Mouse (Mus musculus) limb, embryonic 10.5 days (tissue): ENCODE measurements around the gene Maml2. TPM values are rescaled to one million over a fixed set of nuclear protein-coding genes. Genes with fewer than 3 reads are reported as not detected.
A peak's percentile ranks its signal among the peaks of the same experiment; 100 is the strongest.

ENCODE experiments used
- DNase-seq: peaks from one replicate; pipeline ENCODE4 v3.0.0-alpha.2; 2017; ENCODE audit warnings: low spot score
- H3K27ac ChIP-seq: fragments of 300-500 bp; sonication (generic); 2 replicates; pipeline ENCODE4 v1.5.1; 2016; ENCODE audit warnings: mild to moderate bottlenecking
- H3K27me3 ChIP-seq: fragments of 300-500 bp; sonication (generic); 2 replicates; pipeline ENCODE4 v1.6.1; 2016; ENCODE audit warnings: low read depth, mild to moderate bottlenecking; ENCODE audit not compliant: poor library complexity, severe bottlenecking
- H3K36me3 ChIP-seq: fragments of 300-500 bp; sonication (generic); 2 replicates; pipeline ENCODE4 v1.6.1; 2016; ENCODE audit warnings: mild to moderate bottlenecking, moderate library complexity
- H3K4me1 ChIP-seq: fragments of 300-500 bp; sonication (generic); 2 replicates; pipeline ENCODE4 v1.6.1; 2016
- H3K4me3 ChIP-seq: fragments of 300-500 bp; sonication (generic); 2 replicates; pipeline ENCODE4 v1.5.1; 2016; ENCODE audit warnings: mild to moderate bottlenecking, moderate library complexity
- H3K9me3 ChIP-seq: fragments of 300-500 bp; sonication (generic); replicated peaks from 2 replicates; pipeline ENCODE4 v1.6.1; 2016; ENCODE audit warnings: mild to moderate bottlenecking
- WGBS: fragments of 180-500 bp; shearing (Covaris S2); methylation state at CpG from one replicate; pipeline ENCODE4 v1.1.7; 2016; 5-methylcytosine and 5-hydroxymethylcytosine counted together
- polyA plus RNA-seq: library from polyadenylated mRNA; unstranded; fragments of >200 nt; fragmentation: Nextera tagmentation; extraction: Ambion mirVana; gene quantifications from 2 replicates; pipeline ENCODE4 v1.2.1, GENCODE M21; 2016

The Maml2 gene
- polyA plus RNA-seq, 1 experiment from 2014 or later, result 8.0 TPM

DNA sequence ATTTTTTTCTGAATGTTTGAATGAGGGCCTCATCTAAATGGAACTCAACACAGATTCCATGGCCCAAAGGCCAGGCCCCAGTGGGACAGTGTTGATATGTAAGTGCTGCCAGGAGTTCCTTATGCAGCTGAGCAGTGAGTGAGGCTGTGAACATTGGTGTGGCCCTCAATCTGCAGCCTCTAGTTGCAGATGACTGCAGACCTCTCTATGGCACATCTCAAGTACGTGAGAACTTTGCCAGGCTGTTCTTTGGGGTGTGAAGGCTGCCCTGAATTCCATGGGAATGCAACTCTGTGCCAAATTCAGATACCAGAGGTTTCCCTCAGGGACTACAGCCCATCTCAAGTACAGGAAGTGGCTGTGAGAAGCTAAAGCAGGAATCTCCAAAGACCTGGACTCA lies 335.6 kb downstream of the Maml2 start:
- no peaks in the 10 kb centered on the region for H3K4me1 ChIP-seq
- DNase-seq, result no peak
- no peaks in the 10 kb centered on the region for H3K27me3 ChIP-seq
- no peak overlapping the region for H3K27ac ChIP-seq
- no peak overlapping the region for H3K4me3 ChIP-seq
- no peaks in the 10 kb centered on the region for H3K9me3 ChIP-seq
- no peaks in the 10 kb centered on the region for H3K36me3 ChIP-seq
- 94% methylated on average over 1 of the region's 1 CpGs for WGBS

DNA sequence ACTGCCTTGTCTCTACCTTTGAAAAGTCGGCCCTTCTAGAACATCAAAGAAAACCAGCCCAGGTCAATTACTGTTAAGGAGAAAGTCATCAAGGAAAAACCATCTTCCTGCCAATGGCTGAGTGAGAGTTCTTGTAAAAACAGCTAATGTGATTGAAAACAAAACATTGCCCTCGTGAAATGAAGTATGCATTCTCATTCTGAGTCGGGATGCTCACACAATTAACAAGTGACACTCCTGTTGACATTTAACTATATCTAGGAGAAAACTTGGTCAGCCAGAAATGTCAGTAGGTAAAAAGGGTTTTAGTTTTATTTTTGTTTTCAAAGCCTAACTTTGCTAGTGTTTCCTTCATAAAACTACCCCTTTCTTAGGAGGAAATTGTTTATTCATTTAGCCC lies 341.9 kb downstream of the Maml2 start:
- Histone ChIP-seq H3K4me3 (no peak overlapping the region), H3K36me3 (no peaks in the 10 kb centered on the region), H3K27ac (no peak overlapping the region), H3K27me3 (no peaks in the 10 kb centered on the region), H3K4me1 (peaks cover 20% of the 10 kb centered on the region), H3K9me3 (no peaks in the 10 kb centered on the region)
- no peak for DNase-seq
- 29% methylated on average over 3 of the region's 3 CpGs for whole genome bisulfite sequencing

DNA sequence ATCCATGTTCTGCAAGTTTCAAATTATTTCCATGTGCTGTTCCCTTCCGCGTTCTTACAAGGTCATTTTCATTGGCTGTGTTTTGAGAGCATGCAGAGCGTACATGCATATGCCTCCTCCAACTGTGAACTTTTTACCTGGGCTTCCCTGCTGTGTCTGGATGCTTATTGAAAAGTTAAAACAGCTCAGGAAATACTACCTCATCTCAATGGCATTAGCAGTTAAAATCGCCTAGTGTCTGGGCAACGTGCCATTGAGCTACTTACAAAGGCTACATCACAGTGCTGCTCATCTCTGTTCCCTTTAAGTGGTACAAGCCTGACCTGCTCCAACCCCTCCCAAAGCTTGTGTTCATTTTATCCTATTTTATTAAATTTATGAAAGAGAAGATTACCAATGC lies 347.4 kb downstream of the Maml2 start:
- no peak for DNase-seq
- 50% methylated on average over 5 of the region's 5 CpGs for WGBS
- no peak overlapping the region for H3K27ac ChIP-seq
- no peaks in the 10 kb centered on the region for H3K36me3 ChIP-seq
- H3K4me3 ChIP-seq, result no peak overlapping the region
- H3K27me3 ChIP-seq, result no peaks in the 10 kb centered on the region
- H3K9me3 ChIP-seq, result no peaks in the 10 kb centered on the region
- H3K4me1 ChIP-seq, result peaks cover 48% of the 10 kb centered on the region

DNA sequence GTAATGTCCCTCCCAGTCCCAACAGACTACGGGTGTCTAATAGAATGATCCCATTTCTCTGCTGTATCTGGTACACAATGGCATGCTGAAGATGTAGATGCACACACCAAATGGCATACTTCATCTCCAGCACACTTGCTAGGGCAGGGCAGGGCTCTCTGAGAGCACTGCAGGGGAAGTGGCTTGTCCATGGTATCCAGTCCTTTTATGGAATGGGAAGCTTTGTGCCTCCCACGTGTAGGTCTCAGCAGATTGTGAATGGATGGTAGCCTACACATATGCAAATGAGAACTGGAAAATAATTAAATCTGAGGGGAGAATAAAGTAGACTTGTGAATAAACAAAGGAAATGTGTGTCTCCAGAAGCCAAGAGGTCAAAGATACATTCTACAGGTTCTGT lies 353.3 kb downstream of the Maml2 start:
- Histone ChIP-seq H3K4me1 (peaks cover 18% of the 10 kb centered on the region), H3K27me3 (no peaks in the 10 kb centered on the region), H3K9me3 (no peaks in the 10 kb centered on the region), H3K27ac (no peak overlapping the region), H3K36me3 (no peaks in the 10 kb centered on the region), H3K4me3 (no peak overlapping the region)
- DNase-seq, result no peak
- 86% methylated on average over 2 of the region's 2 CpGs for WGBS

DNA sequence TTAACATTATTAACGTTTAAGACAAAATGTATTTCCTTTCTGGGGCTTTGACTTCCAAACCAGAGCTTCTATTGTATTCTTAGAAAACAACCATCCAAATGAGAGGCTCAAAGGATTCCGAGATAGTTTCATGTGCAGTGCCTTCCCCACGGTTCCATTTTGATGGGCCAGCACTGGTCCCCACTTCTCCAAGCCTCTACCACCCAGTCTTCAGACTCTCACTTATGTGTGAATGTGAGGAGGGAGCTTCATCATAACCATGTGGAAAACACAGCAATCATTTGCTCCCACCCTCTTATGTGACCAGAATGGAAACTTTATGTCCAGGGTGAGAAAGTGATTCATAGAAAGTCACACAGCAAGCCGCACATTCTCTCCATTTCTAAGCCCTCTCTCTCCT lies 354.1 kb downstream of the Maml2 start:
- no peak for DNase-seq
- Histone ChIP-seq H3K9me3 (no peaks in the 10 kb centered on the region), H3K4me1 (peaks cover 15% of the 10 kb centered on the region), H3K27ac (no peak overlapping the region), H3K4me3 (no peak overlapping the region), H3K27me3 (no peaks in the 10 kb centered on the region), H3K36me3 (no peaks in the 10 kb centered on the region)
- 89% methylated on average over 4 of the region's 4 CpGs for WGBS

DNA sequence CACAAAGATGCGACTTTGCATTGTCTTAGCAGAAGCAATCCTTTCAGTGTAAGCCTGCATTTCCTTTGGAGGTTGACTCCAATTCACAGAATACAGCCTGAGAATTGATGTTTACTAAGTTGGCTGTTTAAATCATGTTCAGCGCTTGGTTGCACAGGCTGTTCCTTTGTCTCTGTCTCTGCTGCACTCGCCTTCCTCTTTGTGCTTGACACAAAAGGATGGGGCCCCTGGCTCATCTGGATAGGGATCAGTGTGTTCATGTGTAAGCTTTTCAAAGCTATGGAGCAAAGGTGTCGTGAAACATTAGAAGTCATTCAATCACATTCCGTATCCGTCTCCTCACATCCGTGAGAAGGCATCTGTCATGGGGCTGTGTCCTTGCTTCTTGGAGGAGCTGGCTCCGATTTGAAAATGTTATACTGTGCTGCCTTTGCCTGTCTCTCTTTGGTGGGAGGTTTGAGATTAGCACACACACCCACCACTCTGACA lies 354.7 kb downstream of the Maml2 start:
- no peak overlapping the region for H3K4me3 ChIP-seq
- no peak for DNase-seq
- WGBS, result 72% methylated on average over 8 of the region's 8 CpGs

DNA sequence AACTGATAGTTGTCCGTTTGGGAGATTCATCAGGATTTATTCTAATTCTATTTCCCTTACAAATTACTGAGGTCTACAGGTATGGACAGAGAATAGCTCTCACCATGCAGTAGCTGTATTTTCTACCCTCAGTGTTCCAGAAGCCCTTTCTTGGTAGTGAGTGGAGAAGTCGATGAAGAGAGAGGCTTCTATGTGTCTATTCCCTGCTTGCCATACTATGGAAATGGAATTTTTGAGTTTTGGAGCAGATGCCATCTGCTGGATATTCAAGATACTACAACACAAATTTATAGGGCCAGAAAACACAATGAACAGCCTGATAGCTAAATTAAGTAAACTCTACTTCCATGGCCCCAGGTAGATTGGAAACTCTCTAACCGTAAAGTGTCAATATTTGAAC lies 355.2 kb downstream of the Maml2 start:
- Histone ChIP-seq H3K27ac (no peak overlapping the region), H3K27me3 (no peaks in the 10 kb centered on the region), H3K4me1 (peaks cover 15% of the 10 kb centered on the region), H3K4me3 (no peak overlapping the region), H3K9me3 (no peaks in the 10 kb centered on the region), H3K36me3 (no peaks in the 10 kb centered on the region)
- WGBS, result 58% methylated on average over 3 of the region's 3 CpGs
- no peak for DNase-seq

More for the DNA sequence above, 354.7 kb downstream of the Maml2 start:
- no peaks in the 10 kb centered on the region for H3K36me3 ChIP-seq
- no peaks in the 10 kb centered on the region for H3K9me3 ChIP-seq
- no peak overlapping the region; the same call in 1 of the 2 replicates for H3K27ac ChIP-seq
- peaks cover 15% of the 10 kb centered on the region for H3K4me1 ChIP-seq
- no peaks in the 10 kb centered on the region for H3K27me3 ChIP-seq

DNA sequence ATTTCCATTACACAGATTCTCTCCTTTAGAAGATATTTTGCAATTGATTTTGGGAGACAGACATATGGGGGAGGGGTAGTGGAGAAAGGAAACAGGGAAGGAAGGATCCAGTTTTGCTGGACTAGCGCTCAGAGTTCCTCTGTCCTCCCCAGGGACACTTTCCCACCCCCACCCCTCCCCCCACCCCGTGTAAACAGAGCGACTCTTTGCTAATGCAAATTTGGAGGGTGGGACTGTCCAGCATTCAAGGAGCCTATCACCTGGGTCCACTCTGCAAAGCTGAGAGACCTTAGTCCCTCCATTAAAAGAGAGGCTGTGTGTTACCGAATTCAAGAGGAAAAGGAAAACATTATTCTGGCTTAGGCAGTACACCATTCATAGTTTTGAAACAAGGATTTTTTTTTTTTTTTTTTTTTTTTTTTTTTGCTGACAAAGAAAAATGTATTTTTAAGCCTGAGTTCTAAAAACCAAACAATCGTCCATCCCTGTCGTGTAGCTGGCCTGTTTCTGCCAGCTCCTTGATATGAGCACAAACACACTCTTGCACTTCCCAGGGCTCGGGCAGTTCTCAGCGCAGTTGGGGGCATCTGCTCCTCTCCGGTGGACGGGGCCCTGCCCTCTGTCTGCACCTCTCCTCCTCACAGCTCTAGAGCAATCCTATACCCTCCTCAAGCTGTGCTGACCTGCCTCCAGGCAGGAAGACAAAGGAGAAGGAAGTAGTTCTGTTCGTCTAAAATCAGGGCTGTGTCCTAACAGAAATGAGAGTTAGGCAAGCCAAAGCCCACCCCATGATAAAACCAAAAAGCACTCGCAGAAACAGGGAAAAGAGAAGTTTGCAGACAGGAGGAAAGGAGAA lies 364.2 kb downstream of the Maml2 start:
- 3% methylated on average over 12 of the region's 12 CpGs for WGBS
- Histone ChIP-seq H3K9me3 (no peaks in the 10 kb centered on the region), H3K36me3 (no peaks in the 10 kb centered on the region), H3K4me3 (peak overlapping the region; percentile 32), H3K4me1 (peaks cover 20% of the 10 kb centered on the region), H3K27me3 (no peaks in the 10 kb centered on the region), H3K27ac (peak overlapping the region; percentile 72)
- DNase-seq, result peak; percentile 55

DNA sequence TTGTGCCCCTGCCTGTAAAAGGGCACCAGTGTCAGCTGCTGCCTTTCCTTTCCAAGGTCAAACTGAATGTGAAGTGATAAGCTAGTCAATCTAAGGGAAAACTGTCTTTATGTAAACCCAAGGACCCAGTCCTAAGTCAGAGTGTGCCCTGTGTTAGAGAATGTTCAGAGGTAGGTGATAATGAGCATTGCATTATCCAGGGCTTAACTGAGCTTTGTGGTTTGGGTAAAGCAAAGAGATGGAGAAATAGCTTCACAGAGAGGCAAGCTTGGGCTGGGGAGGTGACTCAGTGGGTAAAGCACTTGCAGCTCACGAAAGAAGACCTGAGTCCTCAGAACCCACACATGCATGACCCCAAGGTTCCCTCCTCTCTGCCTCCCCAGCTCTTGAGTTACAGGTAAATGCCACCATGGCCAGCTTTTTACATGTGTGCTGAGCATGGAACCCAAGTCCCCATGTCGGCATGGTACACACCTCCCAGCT lies 367.8 kb downstream of the Maml2 start:
- WGBS, result 92% methylated on average over 2 of the region's 2 CpGs
- Histone ChIP-seq H3K9me3 (no peaks in the 10 kb centered on the region), H3K27ac (no peak overlapping the region)

DNA sequence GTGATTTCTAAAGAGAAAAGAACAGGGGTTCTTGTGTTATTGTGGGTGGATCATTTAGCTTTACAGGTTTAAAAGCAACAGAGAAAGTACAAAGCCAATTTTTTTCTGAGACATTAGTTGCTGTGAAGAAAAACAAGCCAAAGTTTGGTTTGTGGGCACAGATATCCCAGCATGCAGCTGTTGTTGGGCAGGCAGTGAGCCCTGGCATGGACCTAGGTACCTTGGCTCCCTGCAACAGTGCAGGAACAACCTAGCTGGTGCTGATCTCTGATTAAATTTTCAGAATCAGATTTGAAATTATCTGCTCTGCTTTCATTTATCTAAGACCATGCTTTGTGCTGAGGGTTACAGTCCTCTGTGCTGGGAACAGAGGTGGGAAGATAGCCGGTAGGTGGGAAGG lies 370.2 kb downstream of the Maml2 start:
- Histone ChIP-seq H3K27me3 (no peaks in the 10 kb centered on the region), H3K4me3 (no peak overlapping the region), H3K27ac (no peak overlapping the region), H3K4me1 (0 out of 2 replicates have a peak, but pooled peaks cover 2% of the 10 kb centered on the region), H3K9me3 (no peaks in the 10 kb centered on the region), H3K36me3 (no peaks in the 10 kb centered on the region)
- 95% methylated on average over 1 of the region's 1 CpGs for WGBS
- DNase-seq, result no peak

More for the DNA sequence above, 367.8 kb downstream of the Maml2 start:
- Histone ChIP-seq H3K4me1 (peaks cover 16% of the 10 kb centered on the region), H3K27me3 (no peaks in the 10 kb centered on the region), H3K36me3 (no peaks in the 10 kb centered on the region), H3K4me3 (no peak overlapping the region)
- DNase-seq, result no peak

DNA sequence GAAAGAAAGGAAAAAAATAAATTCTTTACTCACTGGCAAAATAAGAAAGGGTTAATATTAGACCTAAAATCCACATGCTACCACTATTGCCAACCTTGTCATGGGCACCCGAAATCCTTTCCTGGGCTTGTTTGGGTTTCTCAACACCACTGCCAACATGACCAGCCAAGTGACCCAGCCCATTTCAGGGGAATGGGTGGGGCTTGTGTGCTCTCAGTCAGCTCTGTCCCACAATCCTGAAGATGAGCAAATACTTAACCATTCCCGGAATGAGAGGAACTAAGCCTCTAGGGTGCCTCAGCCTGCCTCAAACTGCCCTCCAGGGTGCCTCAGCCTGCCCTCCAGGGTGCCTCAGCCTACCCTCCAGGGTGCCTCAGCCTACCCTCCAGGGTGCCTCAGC lies 371.0 kb downstream of the Maml2 start:
- WGBS, result 94% methylated on average over 2 of the region's 2 CpGs
- Histone ChIP-seq H3K4me3 (no peak overlapping the region), H3K4me1 (0 out of 2 replicates have a peak, but pooled peaks cover 2% of the 10 kb centered on the region), H3K36me3 (no peaks in the 10 kb centered on the region), H3K9me3 (no peaks in the 10 kb centered on the region), H3K27me3 (no peaks in the 10 kb centered on the region), H3K27ac (no peak overlapping the region)
- DNase-seq, result no peak

DNA sequence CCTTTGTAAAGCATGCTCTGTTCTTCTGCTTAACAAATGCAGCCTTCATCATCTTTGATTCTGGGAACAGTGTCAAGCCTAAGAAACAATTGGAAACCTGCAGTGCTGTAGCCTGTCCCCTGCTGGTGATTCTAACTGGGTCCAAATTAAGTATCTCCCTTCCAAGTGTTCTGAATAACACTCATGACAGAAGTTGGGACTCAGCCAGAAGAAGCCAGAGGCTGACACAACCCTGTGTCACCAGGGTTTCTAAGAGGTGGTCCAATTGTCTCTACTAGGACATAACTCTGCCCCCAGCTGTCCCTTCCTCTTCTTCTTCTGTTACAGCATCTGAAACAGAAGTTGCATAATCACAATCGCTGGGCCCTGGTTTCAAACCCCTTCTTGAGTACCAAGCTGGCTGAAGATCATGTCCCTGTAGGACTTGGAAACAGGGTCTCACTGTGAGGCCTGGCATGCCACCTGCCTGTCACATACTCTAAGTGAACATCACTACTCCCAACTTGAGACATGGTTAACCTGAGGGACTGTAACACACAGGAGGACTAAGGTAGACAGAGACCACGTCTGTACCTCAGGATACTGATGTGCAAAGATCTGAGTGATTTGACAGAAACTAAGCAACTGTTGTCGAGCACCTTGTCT lies 373.5 kb downstream of the Maml2 start:
- no peak overlapping the region for H3K27ac ChIP-seq
- H3K4me3 ChIP-seq, result no peak overlapping the region
- no peaks in the 10 kb centered on the region for H3K36me3 ChIP-seq
- 83% methylated on average over 3 of the region's 3 CpGs for WGBS
- H3K9me3 ChIP-seq, result no peaks in the 10 kb centered on the region
- H3K27me3 ChIP-seq, result no peaks in the 10 kb centered on the region
- no peaks in the 10 kb centered on the region for H3K4me1 ChIP-seq
- DNase-seq, result no peak

DNA sequence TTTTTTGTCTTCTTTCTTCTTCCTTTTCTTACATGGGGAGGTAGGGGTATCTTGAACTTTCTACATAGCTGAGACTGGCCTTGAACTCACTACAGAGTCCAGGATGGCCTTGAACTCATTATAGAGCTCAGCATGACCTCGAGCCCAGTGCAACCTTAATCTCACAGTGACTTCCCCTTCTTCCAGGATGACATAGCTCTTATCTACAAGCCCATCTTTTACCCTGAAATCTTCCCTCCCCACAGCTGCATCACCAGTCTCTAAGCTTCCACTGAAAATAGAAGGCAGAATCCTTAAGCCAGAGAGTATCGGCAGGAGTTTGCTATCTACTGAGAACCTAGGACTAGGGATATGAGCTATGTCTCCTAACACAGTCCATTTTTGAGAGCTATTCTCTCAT lies 375.5 kb downstream of the Maml2 start:
- Histone ChIP-seq H3K9me3 (no peaks in the 10 kb centered on the region), H3K27me3 (no peaks in the 10 kb centered on the region), H3K27ac (no peak overlapping the region), H3K36me3 (no peaks in the 10 kb centered on the region), H3K4me3 (no peak overlapping the region), H3K4me1 (no peaks in the 10 kb centered on the region)
- DNase-seq, result no peak
- WGBS, result 83% methylated on average over 2 of the region's 2 CpGs
